Mouse (Mus musculus) layer of hippocampus, postnatal 14 days (tissue): Measurements from ENCODE around the gene Fam214b. TPM values are rescaled to one million over a fixed set of nuclear protein-coding genes. Genes with fewer than 3 reads are reported as not detected.
A peak's percentile ranks its signal among the peaks of the same experiment; 100 is the strongest.

Source experiments
- DNase-seq, 2 experiments: peaks; one replicate each; pipeline ENCODE4 v3.0.0; 2021 to 2022; ENCODE audit warnings: low spot score in 2 of 2, mixed read lengths in 1 of 2
- total RNA-seq, 2 experiments: library from RNA; stranded (reverse); gene quantifications; 2 replicates each; pipeline ENCODE4 v1.2.3; 2021

Gene Fam214b
- total RNA-seq, 2 experiments from 2014 or later = 35.0 to 40.2 TPM

- no peak for DNase-seq
These were observed 6.4 kb downstream of the Fam214b start for GRCm38 (mm10) chr4:43039609-43040008.

- peak; percentile 45 to 63 for DNase-seq
These were observed 7.2 kb downstream of the Fam214b start for GRCm38 (mm10) chr4:43038567-43039495.

- no peak for DNase-seq
These were observed 8.0 kb downstream of the Fam214b start for GRCm38 (mm10) chr4:43037860-43038566.

- DNase-seq = no peak
These were observed 9.7 kb downstream of the Fam214b start for GRCm38 (mm10) chr4:43036356-43036755.

DNA sequence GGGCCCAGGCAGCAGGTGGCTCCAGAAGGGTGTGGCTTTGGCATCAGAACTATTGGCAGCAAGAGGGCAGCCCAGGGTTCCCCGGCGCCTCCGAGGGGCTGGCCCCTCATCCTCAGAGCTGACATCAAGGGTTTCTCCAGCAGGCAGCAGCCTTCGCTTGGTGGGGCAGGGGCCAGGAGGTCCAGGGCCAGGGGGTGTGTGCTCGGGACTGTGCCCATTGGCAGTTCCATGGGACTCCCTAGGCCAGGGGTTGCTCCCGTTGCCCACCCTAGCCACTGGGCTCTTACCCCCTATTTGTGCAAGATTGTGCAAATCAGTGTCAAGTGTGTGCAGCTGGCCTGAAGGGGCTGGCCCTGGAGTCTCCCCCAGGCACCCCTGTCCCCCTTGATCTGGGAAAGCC, 10.2 kb downstream of the Fam214b start:
- no peak for DNase-seq

DNA sequence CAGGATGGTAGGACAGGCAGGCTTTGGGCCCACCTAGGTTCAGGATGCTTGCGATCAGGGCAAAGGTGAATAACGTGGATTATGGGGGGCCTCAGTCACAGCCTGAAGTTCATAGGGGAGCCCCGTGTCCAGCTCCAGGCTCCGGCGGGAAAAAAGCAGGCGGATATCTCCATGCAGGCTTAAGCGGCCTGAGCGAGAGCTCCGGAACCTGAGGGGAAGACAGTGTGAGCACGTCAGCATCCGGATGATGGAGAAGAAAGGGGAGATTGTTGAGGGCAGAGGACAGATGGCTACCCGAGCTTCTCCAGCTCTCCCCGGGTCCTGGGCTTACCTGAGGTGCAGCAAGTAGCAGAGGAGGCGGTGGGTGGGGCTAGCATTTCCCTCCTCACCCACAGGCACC, 12.5 kb downstream of the Fam214b start:
- no peak for DNase-seq

- DNase-seq = no peak
These were observed 13.5 kb downstream of the Fam214b start for GRCm38 (mm10) chr4:43032501-43032900.

GRCm38 (mm10) chr4:43031237-43031995, 14.6 kb downstream of the Fam214b start, which contains the start of gene Stoml2:
Gene Stoml2, minus strand, starts transcription at chr4:43031710.
- peak; percentile 89 to 95 for DNase-seq

- DNase-seq = peak in 1 of 2 experiments; percentile 39
These were observed 15.2 kb downstream of the Fam214b start for GRCm38 (mm10) chr4:43030780-43031230.

DNA sequence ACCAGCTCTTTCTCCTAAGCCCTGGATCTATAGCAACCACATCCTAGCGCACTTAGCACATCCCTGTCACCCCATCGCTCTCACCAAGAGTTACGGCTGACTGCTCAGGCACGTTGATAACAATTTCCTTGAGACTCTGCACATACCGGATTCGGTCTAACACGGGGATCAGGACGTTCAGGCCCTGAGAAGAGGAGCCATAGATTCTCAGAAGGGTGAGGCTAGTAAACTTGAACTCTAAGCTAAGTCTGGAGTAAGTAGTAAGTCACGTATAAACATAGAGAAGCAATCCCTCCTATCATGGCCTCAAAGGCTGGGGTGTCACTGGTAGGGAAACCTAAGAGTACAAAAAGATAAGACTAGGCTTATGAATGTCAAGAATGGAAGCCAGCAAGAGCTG, 15.7 kb downstream of the Fam214b start:
- no peak for DNase-seq

DNA sequence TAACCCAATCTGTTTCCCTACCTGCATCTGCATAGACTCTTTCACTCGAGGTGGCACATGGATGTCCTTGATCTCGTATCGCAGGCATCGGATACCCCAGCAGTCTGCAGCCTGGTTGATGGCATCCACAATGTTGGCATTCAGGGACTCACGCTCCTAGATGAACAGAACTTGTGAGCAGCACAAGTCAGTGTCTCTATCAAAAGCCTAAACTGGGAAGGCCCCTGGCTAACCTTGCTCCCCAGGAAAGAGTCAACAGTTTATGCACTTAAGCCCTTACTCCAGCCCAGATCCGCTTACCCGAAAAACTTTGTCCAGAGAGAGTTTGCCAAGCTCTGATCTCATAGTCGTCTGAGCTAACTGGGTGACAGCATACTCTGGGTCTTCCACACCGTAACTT, 16.3 kb downstream of the Fam214b start:
- DNase-seq = no peak

- no peak for DNase-seq
These were observed 16.9 kb downstream of the Fam214b start for GRCm38 (mm10) chr4:43029121-43029520.

GRCm38 (mm10) chr4:43025084-43025960, 20.7 kb downstream of the Fam214b start, which contains the start of gene Pigo:
Gene Pigo, minus strand, starts transcription at chr4:43025819.
- peak; percentile 96 to 99 for DNase-seq

- DNase-seq = no peak
These were observed 21.3 kb downstream of the Fam214b start for GRCm38 (mm10) chr4:43024673-43025072.

- DNase-seq = no peak
These were observed 24.7 kb downstream of the Fam214b start for GRCm38 (mm10) chr4:43021341-43021740.

DNA sequence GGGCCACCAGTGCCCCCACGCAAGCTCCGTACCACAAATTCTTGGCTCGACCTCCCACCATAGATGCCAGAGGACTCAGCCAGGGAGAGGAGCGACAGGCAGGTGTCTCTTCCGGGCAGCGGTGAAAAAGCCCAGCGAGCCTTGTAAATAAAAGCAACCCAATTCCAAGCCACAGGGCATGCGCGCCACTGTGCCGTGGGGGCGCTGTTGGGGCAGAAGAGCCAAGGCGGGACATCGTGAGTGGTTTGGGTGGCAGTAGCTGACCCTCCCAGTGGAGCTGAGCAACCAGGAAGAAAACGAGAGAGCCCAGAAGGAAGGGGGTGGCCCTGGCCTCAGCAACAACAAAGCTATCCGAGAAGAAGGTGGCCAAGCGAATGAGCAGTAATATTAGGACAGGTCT, 25.1 kb downstream of the Fam214b start:
- DNase-seq = no peak

DNA sequence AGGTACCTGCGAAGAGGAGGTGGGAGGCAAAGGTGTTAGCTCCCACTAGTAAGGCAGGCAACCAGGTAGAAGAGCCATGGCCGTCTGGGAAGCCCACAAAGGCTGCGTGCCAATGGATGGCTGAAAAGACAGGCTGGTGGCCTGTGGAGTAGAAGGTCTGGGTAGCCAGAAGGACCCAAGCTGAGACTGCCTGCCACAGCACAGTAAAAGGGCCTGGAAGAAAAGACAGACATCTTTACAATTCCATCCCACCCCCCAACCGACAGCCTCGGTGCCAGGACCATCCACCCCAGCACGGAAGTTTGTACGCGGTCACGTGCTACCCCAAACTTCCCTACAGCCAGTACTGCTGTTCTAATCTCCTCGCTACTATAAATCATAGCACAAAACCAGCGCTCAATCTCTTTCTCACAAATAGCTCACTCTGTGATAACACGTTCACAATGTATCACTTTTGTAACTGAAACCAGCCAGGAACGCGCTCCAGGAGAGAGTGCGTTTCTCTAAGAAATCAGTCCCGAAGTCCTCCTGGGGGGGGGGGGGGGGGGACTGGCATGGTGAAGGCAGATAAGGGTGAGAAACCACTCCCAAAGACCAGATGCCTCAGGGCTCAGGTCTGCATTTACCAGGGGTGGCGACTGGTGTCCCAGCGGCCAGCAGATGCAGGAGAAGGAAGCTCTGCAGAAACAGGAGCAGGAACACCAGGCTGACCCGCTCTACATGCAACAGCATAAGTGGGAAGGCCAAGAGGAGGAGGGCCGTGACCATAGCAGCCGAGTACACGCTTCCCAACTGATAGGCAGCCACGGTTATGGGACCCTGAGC, 26.2 kb downstream of the Fam214b start:
- no peak for DNase-seq

- no peak for DNase-seq
These were observed 26.8 kb downstream of the Fam214b start for GRCm38 (mm10) chr4:43019176-43019575.

GRCm38 (mm10) chr4:43018156-43018555, 27.9 kb downstream of the Fam214b start:
- DNase-seq = no peak
